Mouse (Mus musculus): ENCODE data around the gene Dcaf10.
A peak's percentile ranks its signal among the peaks of the same experiment; 100 is the strongest.
"Not testable (repeated sequence)": the region's sequence is repeated elsewhere in the genome, so short reads cannot be mapped to it uniquely, and the experiment has no call there.

The Dcaf10 gene

GRCm38 (mm10) chr4:45393658-45394057 is 51.8 kb downstream of the Dcaf10 start:
- no peak for DNase-seq (ENCODE audit: low read depth, low spot score)

DNA sequence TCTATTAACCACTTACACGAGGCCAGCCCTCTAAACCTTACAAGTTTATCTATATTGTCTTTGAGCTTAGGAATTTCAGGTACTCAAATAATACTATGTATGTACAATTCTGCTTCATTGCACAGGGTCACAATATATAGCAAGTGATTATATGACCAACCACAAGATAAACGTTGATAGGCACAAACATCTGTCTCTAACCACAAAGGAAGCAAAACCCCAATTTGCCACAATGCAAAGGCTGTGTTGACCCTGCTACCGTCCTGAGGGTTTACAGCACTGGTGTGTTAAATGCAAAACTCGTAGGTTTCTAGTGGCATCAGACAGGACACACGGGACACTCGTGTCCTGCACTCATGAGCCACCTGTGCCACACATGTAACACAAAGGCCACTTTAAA is 54.3 kb downstream of the Dcaf10 start:
- DNase-seq (ENCODE audit: low read depth, low spot score) = not testable (repeated sequence)

GRCm38 (mm10) chr4:45398315-45398714 is 56.4 kb downstream of the Dcaf10 start:
- not testable (repeated sequence) for DNase-seq (ENCODE audit: low read depth, low spot score)

- DNase-seq (ENCODE audit: low read depth, low spot score) = peak; percentile 58
Measured at GRCm38 (mm10) chr4:45399421-45400210, 57.7 kb downstream of the Dcaf10 start.

DNA sequence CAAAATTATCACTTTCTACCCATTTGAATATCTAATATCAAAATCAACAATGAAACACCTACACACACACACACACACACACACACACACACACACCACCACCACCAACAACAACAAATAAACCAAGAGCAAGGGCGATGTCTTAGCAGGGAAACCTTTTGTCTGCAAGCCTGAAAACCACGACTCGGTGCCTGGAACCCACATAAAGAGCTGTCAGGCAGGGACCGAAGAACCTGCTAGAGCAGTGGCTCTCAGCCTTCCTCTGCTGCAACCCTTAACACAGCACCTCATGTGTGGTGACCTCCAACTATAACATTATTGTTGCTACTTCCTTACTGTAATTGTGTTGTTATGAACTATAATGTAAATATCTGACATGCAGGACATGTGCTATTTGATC is 60.4 kb downstream of the Dcaf10 start:
- no peak for DNase-seq (ENCODE audit: low read depth, low spot score)

GRCm38 (mm10) chr4:45402878-45403498 is 61.1 kb downstream of the Dcaf10 start:
- DNase-seq (ENCODE audit: low read depth, low spot score) = no peak

- no peak for DNase-seq (ENCODE audit: low read depth, low spot score)
Measured at GRCm38 (mm10) chr4:45403499-45403878, 61.6 kb downstream of the Dcaf10 start.

DNA sequence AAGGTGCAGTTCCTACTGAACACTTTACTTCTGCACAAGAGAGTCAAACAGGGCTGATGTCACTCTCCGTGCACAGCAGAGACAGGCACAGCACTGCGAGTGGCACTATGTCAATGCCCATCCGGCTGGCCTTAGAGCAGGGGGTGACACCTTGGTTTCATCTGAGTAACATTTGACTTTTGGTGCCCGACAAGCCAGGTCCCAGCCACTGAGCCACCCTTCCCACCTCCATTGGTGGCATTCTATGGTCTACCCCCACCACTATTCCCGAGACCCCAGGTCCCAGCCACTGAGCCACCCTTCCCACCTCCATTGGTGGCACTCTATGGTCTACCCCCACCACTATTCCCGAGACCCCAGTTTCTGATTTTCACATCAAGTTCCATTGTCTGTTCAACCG is 62.2 kb downstream of the Dcaf10 start:
- DNase-seq (ENCODE audit: low read depth, low spot score) = no peak

- DNase-seq (ENCODE audit: low read depth, low spot score) = no peak
Measured at GRCm38 (mm10) chr4:45405315-45405714, 63.4 kb downstream of the Dcaf10 start.

- DNase-seq (ENCODE audit: low read depth, low spot score) = no peak
Measured at GRCm38 (mm10) chr4:45406397-45406796, 64.5 kb downstream of the Dcaf10 start.

DNA sequence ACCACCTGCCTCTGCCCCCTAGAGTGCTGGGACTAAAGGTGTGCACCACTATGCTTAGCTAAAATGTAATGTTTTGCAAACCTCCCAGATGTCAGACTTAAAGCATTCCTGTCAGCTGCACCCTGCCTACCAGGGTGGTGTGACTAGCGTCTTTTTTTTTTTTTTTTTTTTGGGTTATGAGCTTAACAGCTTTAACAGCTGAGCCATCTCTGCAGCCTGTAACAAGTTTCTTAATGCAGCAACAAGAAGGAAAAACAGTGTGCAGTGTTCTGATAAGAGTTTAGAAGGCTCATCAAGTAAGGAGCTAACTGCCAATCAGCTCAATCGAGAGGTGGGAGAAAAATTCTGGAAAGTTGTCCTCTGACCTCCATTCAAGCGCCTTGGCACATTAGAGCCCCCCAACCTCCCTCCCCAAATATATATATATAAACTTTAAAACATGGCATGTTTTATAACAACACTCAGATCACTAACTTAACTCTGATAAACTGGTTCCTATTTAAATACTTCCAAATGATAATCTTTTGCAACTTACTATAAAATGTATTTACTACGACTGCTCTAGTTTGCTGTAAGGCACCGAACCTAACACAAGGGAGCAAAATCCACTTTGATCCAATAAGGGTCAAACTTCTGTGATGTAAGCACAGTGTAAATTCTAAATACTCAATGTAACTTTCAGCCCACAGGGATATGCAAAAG is 65.3 kb downstream of the Dcaf10 start:
- no peak for DNase-seq (ENCODE audit: low read depth, low spot score)

DNA sequence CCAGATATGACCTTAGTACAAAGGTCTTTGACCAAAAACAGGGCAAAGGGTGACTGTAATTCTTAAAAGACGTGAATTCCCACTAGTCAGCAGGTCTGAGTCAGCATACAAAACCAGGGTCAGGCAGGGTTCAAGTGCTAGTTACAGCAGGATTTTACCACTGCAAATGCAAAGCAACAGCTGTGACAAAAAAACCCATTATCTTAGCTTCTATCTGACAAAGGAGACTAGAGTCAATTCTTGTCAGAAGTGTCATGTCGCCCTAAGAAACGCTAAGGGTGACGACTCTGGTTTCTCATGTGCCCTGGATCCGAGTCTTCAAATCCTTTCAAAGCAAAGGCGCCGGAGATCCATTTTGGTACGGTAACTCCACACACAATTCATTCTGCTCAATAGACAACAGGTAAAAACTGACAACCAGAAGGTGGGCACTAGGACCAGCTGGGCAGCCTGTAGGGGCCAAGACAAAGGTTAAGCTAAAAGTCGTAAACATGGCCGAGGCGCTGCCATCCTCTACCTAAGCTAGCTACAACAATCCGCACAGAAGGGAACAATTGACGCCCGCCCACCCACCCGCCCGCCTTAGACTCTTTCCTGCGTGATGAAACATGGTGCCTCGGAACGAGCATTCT is 65.9 kb downstream of the Dcaf10 start:
- DNase-seq (ENCODE audit: low read depth, low spot score) = peak; percentile 68

GRCm38 (mm10) chr4:45408427-45409132 is 66.7 kb downstream of the Dcaf10 start, which contains the start of gene Slc25a51:
Gene Slc25a51, minus strand, starts transcription at chr4:45408766.
- peak; percentile 94 for DNase-seq (ENCODE audit: low read depth, low spot score)

DNA sequence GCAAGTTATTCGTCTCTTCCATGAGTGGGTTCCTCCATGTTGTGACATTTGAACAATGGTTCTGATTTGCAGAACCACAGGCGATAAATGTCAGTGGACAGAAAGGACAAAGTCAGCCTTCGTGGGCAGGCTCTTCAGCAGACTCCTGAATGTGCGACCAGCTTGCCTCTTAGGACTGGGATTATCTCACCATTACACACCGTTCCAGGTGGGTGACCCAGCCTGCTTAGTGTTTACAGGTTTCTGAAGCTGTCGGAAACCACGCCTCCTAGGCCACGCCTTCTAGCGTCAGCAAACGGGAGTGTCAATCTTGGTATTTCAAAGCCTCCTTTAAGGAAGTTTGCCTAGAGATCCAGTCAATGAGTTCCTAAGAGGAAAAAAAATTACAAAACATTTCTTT is 67.4 kb downstream of the Dcaf10 start:
- peak; percentile 92 for DNase-seq (ENCODE audit: low read depth, low spot score)

DNA sequence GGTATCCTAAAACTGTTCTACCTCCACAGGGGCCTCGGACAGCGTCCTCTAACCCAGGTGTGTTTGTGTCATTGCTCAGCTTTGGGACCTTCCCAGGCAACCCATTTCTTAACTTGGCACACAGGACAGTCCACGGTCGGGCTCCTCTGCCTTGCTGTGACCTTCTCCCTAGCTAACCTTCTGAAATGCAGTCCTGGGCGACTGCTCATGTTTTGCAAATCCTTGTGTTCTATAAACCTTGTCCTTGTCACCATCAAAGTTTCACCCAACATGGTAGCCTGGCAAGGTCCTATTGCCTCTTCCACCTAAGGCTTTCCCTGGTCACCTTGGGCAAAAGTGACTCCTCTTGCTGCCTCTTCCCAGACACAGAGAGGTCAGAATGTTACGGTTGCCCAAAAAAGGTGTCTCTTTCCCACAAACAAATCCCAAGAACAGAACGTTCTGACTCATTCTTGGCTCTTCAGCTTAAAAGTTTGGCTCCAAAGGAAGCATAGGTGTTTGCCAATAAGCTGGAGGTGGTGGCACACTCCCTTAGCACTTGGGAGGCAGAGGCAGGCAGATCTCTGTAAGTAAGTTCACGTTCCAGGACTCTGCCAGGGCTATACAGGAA is 69.4 kb downstream of the Dcaf10 start:
- no peak for DNase-seq (ENCODE audit: low read depth, low spot score)

DNA sequence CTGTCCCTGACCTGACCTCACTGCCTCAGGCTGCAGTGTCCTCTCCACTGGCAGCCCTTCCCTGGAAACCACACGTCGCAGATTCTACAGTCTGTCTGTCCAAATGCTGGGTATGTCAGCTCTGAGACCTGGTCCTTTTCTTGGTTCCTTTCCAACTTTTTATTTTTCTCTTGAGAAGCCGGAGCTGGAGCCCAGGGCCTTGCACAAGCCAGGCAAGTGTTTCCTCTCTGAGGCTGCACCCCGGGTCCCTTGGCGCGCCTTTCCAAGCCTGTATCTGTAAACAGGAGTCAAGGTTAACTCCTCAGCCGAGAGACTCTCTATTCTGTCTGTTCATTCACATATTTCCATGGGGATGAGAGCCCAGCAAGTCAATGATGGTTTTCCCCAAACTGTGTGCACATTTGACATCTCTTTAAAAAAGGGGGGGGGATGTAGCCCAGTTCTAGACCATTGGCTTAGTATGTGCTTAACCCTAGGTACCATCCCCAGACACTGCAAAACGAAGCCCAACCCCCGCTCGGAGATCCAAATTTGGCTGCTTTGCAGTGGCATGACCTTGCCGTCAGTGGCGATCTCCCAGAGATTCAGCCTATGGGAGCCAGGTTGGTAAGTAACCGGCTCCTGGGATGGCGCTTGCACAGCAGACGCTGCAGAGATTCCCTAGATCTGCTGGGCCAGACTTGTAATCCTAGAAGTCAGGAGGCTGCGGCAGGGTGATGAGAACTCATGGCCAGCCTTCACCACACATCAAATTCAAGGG is 70.7 kb downstream of the Dcaf10 start:
- DNase-seq (ENCODE audit: low read depth, low spot score) = no peak

GRCm38 (mm10) chr4:45413674-45414338 is 71.9 kb downstream of the Dcaf10 start:
- no peak for DNase-seq (ENCODE audit: low read depth, low spot score)

DNA sequence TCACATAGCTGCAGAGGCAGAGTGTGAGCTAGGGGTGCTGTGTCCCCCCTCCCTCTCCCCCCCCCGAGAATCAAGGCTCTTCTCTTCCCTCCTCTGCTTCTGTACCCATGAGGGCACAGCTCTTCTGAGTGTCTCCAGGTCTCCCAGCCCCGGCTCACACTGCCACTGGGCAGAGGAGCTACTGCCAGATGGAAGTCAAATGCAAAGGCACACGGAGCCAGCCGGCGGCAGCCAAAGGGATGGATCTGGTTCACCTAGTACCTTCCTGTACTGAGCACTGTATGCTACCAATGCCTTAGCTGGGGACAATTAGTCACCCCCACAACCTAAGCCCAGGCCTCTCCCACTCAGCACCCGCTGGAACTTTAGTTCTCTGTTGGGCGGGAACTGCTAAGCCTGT is 74.4 kb downstream of the Dcaf10 start:
- no peak for DNase-seq (ENCODE audit: low read depth, low spot score)

GRCm38 (mm10) chr4:45418229-45418950 is 76.5 kb downstream of the Dcaf10 start:
- DNase-seq (ENCODE audit: low read depth, low spot score) = peak; percentile 76

All from ZHBTc4 (cell line).